ENCODE assay signal across 8 mouse cellular contexts in the genomic region with DNA sequence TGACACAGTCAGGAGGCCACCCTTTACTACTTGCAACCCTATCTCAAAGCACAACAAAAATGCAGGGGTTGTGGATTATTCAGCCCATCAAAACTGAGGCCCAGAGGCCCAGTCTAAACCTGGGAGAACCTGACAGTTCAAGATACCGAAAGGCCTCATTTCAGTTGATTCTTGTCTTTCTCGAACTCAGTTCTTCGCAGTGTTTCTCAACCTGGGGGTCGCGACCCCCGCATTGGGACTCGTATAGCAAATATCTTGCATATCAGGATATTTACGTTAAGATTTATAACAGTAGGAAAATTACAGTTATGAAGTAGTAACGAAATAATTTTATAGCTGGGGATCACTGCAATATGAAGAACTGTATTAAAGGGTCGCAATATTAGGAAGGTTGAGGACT. TPM values are rescaled to one million over a fixed set of nuclear protein-coding genes. Genes with fewer than 3 reads are reported as not detected.
DNase-seq lines count a peak whose midpoint lies in the region; ATAC-seq and TF ChIP-seq lines count a peak whose summit lies in the region.

No protein-coding gene starts in this region.

- DNase-seq in lung, adult 2 months = no peak
- DNase-seq in lung, postnatal 36 days = no peak
- peak; percentile 69 for DNase-seq in embryo, embryonic 10 days (ENCODE audit: low spot score)
- DNase-seq in neural tube, embryonic 10.5 days (ENCODE audit: extremely low spot score, low spot score) = peak; percentile 65
- no peak for DNase-seq in urinary bladder, adult 18-20 months (ENCODE audit: low spot score in 2 of 2)
- DNase-seq in layer of hippocampus, adult 18-20 months (ENCODE audit: low spot score in 2 of 2) = no peak
- DNase-seq in urinary bladder, postnatal 10 days (ENCODE audit: low spot score) = no peak

- H3K27ac ChIP-seq in hindbrain, embryonic 16.5 days (ENCODE audit: low read depth, low read length) = no peak overlapping the region

- ATAC-seq in hindbrain, embryonic 16.5 days = no peak

- H3K9ac ChIP-seq in hindbrain, embryonic 16.5 days (ENCODE audit: low read depth, low read length) = no peak overlapping the region

- no peak for TF ChIP-seq CTCF in lung, adult 2 months (IDR thresholded peaks at IDR 0.05; ENCODE audit: insufficient read depth, low read length)

- H3K9me3 ChIP-seq in hindbrain, embryonic 16.5 days (ENCODE audit: control insufficient read depth, low read length) = no peaks in the 10 kb centered on the region

- no peak for TF ChIP-seq POLR2A in lung, adult 2 months (IDR thresholded peaks at IDR 0.05; ENCODE audit: borderline replicate concordance, extremely low read depth, low read depth, low read length)

- peak overlapping the region; percentile 33 for H3K4me3 ChIP-seq in lung, adult 2 months (replicated peaks; ENCODE audit: extremely low read depth, low read depth, low read length)
- H3K4me3 ChIP-seq in hindbrain, embryonic 16.5 days (ENCODE audit: low read length) = peak overlapping the region; percentile 45

- peak overlapping the region; percentile 54 for H3K4me2 ChIP-seq in hindbrain, embryonic 16.5 days (ENCODE audit: low read length)

- no peaks in the 10 kb centered on the region for H3K36me3 ChIP-seq in hindbrain, embryonic 16.5 days (ENCODE audit: control insufficient read depth, insufficient read depth, low read length)

- WGBS in lung, adult 2 months = 7% methylated on average over 10 of the region's 10 CpGs
- WGBS in hindbrain, embryonic 16.5 days = 2% methylated on average over 10 of the region's 10 CpGs

- H3K4me1 ChIP-seq in lung, adult 2 months (ENCODE audit: control insufficient read depth, insufficient read depth, low read length) = peaks cover 3% of the 10 kb centered on the region
- peaks cover 5% of the 10 kb centered on the region; the same call in 1 of the 2 replicates for H3K4me1 ChIP-seq in hindbrain, embryonic 16.5 days (ENCODE audit: control insufficient read depth, insufficient read depth, low read depth, low read length)

- H3K27me3 ChIP-seq in hindbrain, embryonic 16.5 days (replicated peaks; ENCODE audit: control insufficient read depth, insufficient read depth, low read length) = no peaks in the 10 kb centered on the region

RNA-seq across cellular contexts. Expression of a gene that starts 4.9 kb away (rescaled TPM):
- 27.1 and 28.0 TPM in 2 replicates for polyA plus RNA-seq in lung, adult 2 months (2012; rRNA removed)
- polyA plus RNA-seq in hindbrain, embryonic 16.5 days (2015; fragmentation: Nextera tagmentation; extraction: Ambion mirVana) = 2.6 and 2.7 TPM in 2 replicates
- 100 to 1,000 TPM; 331 to 357 TPM for total RNA-seq in layer of hippocampus, adult 18-20 months (2021)

RNA-seq across cellular contexts. Expression of a gene that starts 7.8 kb away (rescaled TPM):
- polyA plus RNA-seq in lung, adult 2 months (2012; rRNA removed) = 28.7 and 47.1 TPM in 2 replicates
- not detected in 2 replicates for polyA plus RNA-seq in hindbrain, embryonic 16.5 days (2015; fragmentation: Nextera tagmentation; extraction: Ambion mirVana)
- 1 to 10 TPM in 1 of 2 experiments, not detected in 1; 3.0 TPM for total RNA-seq in layer of hippocampus, adult 18-20 months (2021)

RNA-seq across cellular contexts. Expression of a gene that starts 9.3 kb away (rescaled TPM):
- polyA plus RNA-seq in lung, adult 2 months (2012; rRNA removed) = 2.1 and 2.3 TPM in 2 replicates
- 0.66 TPM in 1 of 2 replicates, not detected in the other for polyA plus RNA-seq in hindbrain, embryonic 16.5 days (2015; fragmentation: Nextera tagmentation; extraction: Ambion mirVana)
- 1 to 10 TPM; 2.1 to 4.9 TPM for total RNA-seq in layer of hippocampus, adult 18-20 months (2021)

RNA-seq across cellular contexts. Expression of a gene that starts 17.3 kb away (rescaled TPM):
- polyA plus RNA-seq in lung, adult 2 months (2012; rRNA removed) = 0.66 and 0.87 TPM in 2 replicates
- polyA plus RNA-seq in hindbrain, embryonic 16.5 days (2015; fragmentation: Nextera tagmentation; extraction: Ambion mirVana) = 0.16 and 0.29 TPM in 2 replicates
- total RNA-seq in layer of hippocampus, adult 18-20 months (2021) = under 1 TPM; 0.43 to 0.54 TPM

RNA-seq across cellular contexts. Expression of a gene that starts 18.0 kb away (rescaled TPM):
- polyA plus RNA-seq in lung, adult 2 months (2012; rRNA removed) = 1.3 and 1.7 TPM in 2 replicates
- not detected in 2 replicates for polyA plus RNA-seq in hindbrain, embryonic 16.5 days (2015; fragmentation: Nextera tagmentation; extraction: Ambion mirVana)
- total RNA-seq in layer of hippocampus, adult 18-20 months (2021) = 10 to 100 TPM; 15.1 to 16.5 TPM

Comparison
In these comparisons a context has a peak if more than half of its experiments do, and no peak if none do; other contexts are left out.
1. DNase-seq: peak in embryo, embryonic 10 days (single experiment) and neural tube, embryonic 10.5 days (single experiment); none in lung, adult 2 months (single experiment), lung, postnatal 36 days (single experiment), urinary bladder, adult 18-20 months (0 of 2), layer of hippocampus, adult 18-20 months (0 of 2) and urinary bladder, postnatal 10 days (single experiment).
2. RNA of a gene that starts 7.8 kb away (polyA plus RNA-seq): 28.7 to 47.1 TPM in lung, adult 2 months; not detected in hindbrain, embryonic 16.5 days; every median in the first group is over 10 times any median in the second.